Mouse (Mus musculus) G1E-ER4 (cell line): ENCODE data around the gene Pbx4. TPM values are rescaled to one million over a fixed set of nuclear protein-coding genes. Genes with fewer than 3 reads are reported as not detected.

Source experiments
- GATA1 ChIP-seq: IDR thresholded peaks from one replicate; pipeline ENCODE4 v1.8.0; 2012; ENCODE audit warnings: low read length, inconsistent platforms
- polyA plus RNA-seq: library from polyadenylated mRNA; stranded (reverse); fragments of >175 nt; gene quantifications from 2 replicates; pipeline ENCODE4 v1.2.3, GENCODE M21; 2012

Pbx4 gene
- polyA plus RNA-seq, 1 experiment = 3.3 TPM

- TF ChIP-seq GATA1 = no peak
Measured at GRCm38 (mm10) chr8:69881261-69881865, 49.1 kb downstream of the Pbx4 start.

- TF ChIP-seq GATA1 = no peak
Measured at GRCm38 (mm10) chr8:69882021-69882756, 49.9 kb downstream of the Pbx4 start.

DNA sequence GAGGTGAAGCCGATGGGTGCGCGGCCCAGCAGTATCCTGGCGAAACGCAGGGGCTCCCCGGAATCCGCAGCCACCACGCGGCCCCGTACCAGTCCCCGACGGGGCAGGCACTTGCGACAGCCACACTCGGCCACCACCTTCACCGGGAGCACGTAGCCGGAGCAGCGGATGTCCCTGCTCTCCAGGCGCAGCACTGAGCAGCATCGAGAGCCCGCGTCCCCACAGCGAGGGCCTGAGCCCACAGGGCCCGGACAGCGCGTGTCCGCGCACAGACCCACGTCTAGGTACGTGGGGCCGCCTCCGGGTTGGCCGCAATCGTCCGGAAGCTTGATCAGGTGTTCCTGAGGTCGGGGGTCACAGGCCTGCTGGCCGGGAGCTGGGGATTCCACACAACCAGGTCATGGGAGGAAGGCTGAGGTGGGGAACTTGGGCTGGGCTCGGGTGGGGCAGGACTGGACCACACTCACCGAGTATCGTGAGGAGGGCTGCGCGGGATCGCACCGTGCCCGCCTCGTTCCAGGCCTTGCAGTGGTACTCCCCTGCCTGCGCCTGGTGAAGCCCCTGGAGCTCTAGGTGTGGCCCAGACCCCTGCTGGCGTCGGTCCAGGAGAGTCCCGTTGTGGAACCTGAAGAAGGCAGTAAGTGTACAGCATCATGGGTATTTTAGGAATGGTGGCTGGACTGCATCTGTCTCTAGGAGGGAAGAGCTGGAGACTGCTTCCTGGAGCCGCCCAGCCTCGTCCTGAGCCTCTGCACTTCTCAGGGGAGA is 50.7 kb downstream of the Pbx4 start:
- no peak for TF ChIP-seq GATA1

DNA sequence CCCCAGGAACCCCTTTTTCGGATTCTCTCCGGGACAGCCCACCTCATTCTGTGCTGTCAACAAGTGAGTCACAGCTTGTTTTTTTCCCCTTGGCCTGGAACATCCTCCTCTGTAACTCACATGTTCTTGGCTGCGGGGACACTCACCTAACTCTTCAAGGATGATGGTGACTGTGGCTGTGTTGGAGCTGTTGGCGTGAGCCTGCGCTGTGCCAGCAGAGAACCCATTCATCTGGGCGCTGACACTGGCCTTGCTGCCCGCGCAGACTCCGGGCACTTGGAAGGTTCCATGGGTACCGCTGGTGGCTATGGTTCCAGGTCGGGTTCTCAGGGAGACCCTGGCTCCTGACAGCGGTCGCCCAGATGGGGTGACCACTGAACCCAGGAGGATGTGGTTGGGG is 51.9 kb downstream of the Pbx4 start:
- no peak for TF ChIP-seq GATA1

- no peak for TF ChIP-seq GATA1
Measured at GRCm38 (mm10) chr8:69887289-69888243, 55.3 kb downstream of the Pbx4 start, which contains the start of gene Cilp2. Cilp2 (minus strand) TSS chr8:69887687.

DNA sequence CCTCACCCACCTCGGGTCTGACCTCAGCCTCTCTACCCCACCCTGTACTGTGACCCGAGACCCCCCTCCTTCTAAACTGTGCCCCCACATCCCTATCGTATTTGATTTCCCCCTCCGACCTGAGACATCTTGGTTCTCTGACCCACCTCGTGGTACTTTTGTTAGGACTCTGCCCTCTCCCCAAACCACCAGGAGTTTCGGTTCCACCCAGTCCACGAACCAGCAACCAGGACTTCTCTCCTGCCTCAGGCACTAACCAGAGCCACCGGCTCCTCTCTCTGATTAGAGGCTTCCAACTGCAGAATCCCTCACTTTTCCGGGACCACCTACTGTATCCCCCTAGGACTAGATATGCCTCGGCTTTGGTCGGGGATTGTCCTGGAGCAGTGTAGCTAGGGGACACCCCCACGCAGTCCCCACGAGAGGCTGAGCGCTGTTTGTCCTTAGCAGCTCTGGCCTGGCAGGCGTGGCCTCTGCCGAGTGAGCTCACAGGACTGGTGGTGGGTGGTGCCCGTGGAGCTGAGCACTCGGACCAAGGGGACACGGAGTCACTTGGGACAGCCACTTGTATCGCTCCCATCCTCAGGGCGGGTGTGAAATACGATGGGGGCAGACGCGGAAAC is 56.1 kb downstream of the Pbx4 start:
- TF ChIP-seq GATA1 = no peak

GRCm38 (mm10) chr8:69888902-69889301 is 56.6 kb downstream of the Pbx4 start:
- no peak for TF ChIP-seq GATA1

GRCm38 (mm10) chr8:69890813-69891241 is 58.5 kb downstream of the Pbx4 start:
- TF ChIP-seq GATA1 = no peak

DNA sequence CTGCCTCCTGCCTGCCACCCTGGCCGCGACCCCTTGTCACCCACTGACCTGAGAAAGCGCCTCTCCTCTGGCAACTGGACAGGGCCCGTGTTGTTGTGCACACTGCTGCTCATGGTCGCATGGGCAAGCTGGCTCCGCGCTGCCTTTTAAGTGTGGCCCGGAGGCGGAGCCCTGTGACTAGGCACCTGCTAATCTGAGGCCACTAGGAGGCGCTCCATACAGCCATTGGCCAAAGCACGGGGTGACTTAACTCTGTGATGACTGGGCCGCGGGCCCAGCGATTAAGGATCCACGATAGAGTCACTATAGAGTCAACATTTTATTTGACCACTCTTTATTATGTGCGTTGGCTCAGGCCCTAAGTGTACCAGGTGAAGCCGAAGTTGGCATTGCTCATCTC is 61.6 kb downstream of the Pbx4 start:
- no peak for TF ChIP-seq GATA1

DNA sequence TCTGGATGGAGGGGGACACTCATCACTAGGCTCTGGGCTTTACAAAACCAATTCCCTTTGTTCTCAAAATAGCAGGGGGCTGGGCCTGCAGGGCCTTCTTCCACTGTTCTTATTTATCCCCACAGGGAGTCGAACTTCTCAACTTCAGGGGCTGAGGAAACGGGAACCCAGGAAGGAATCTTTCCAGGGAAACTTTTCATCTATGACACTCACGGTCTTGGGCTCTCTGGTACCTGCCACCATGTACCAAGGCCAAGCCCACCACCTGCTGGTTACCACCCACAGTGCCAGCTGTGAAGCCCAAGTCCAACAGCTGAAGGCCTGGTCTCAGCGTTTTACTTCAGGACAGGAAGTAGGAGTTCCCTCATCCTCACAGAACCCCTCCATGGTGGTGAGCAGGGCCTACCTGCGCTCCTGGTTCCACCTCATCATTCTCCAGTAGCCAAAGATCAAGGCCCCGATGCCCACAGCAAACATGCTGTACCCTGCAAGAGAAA is 62.6 kb downstream of the Pbx4 start:
- TF ChIP-seq GATA1 = no peak

DNA sequence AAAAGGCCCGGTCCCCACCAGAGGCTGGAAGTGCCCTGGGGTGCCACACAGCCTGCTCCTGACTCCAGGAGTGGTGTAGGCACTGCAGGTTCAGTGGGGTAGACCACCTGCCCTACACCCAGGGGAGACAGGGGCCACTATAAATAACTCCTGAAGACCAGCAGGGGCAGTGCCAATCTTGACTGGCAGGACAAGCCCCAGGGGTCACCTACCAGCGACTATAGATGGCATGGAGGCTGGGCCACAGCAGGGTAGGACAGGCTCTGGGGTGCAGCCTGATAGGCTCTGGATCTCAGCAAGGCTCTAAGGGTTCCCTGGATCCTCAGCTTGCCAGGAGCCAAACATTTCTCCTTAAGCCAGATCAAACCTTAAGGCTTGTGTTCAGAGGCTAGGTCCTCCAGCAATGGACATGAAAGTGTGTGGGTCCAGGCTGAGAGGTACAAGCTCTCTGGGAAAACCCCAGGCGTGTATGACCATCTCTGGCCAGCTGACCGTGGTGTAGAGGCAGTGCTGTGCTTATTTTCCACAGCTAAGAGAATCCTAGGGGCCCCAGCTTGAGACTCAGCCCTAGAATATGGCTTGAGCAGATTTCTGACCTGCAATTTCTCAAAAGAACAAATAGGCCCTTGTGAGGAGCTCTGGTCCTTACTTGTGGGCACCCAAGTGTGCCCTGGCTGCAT is 63.6 kb downstream of the Pbx4 start:
- no peak for TF ChIP-seq GATA1

GRCm38 (mm10) chr8:69897857-69898256 is 65.6 kb downstream of the Pbx4 start:
- TF ChIP-seq GATA1 = no peak

DNA sequence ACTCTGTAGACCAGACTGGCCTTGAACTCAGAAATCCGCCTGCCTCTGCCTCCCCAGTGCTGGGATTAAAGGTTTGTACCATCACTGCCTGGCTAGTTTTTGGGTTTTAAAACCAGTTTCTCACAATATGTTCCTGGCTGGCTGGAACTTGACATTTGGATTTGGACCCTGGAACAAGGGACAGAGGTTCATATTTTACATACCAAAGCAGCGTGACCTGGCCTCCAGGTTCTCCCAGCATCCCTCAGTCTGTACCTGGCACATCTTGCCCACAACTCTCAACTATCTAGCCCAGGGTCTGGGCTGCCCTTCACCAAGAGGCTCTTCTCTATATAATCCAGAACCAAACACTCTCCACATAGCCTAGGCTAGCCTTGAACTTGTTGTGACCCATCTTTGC is 67.6 kb downstream of the Pbx4 start:
- no peak for TF ChIP-seq GATA1

DNA sequence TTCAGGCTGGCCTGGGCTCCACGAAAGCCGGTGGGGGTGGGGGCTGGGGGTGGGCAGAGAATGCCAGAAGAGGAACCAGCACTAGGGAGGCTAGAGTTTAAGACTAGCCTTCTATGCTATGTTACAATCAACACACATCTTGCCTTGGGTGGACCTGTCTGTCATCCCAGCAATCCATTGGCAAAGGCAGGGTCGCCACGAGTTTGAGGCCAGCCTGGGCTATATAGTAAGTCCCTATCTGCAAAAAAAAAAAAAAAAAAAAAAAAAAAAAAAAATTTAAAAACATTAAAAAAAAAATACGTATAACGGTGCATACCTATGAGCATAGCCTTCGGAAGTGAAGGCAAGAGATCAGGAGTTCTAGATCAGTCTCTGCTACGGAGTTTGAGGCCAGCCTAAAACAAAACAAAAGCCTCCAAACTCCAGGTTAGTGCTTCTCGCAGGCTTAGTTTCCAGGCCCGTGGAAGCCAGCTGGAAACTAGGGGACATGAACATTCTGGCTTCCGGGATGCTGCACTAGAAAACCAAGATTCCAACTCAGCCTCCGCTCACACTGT is 68.7 kb downstream of the Pbx4 start:
- no peak for TF ChIP-seq GATA1
